Mouse (Mus musculus): ENCODE results near the gene Sec14l5. TPM values are rescaled to one million over a fixed set of nuclear protein-coding genes. Genes with fewer than 3 reads are reported as not detected.
A peak's percentile ranks its signal among the peaks of the same experiment; 100 is the strongest.

Gene Sec14l5
- polyA plus RNA-seq, 1 experiment from 2014 or later: not detected

- H3K36me3 ChIP-seq (ENCODE audit: control insufficient read depth, insufficient read depth): no peaks in the 10 kb centered on the region
- TF ChIP-seq CTCF (IDR thresholded peaks at IDR 0.05; ENCODE audit: low read depth): 0 out of 2 replicates have a peak, but pooled peaks have one; percentile 17
- peaks cover 8% of the 10 kb centered on the region for H3K4me1 ChIP-seq (replicated peaks; ENCODE audit: control insufficient read depth, insufficient read depth, low read length)
- peaks cover 21% of the 10 kb centered on the region for H3K27me3 ChIP-seq (replicated peaks; ENCODE audit: control insufficient read depth, insufficient read depth, low read length)
- H3K9me3 ChIP-seq (ENCODE audit: control insufficient read depth): no peaks in the 10 kb centered on the region
- peak; percentile 37 for ATAC-seq
- H3K27ac ChIP-seq (ENCODE audit: low read depth, low read length): no peak overlapping the region
- H3K9ac ChIP-seq (ENCODE audit: low read depth, low read length): no peak overlapping the region
- no peak overlapping the region for H3K4me3 ChIP-seq (ENCODE audit: low read depth, low read length)
- whole genome bisulfite sequencing: 48% methylated on average over 14 of the region's 14 CpGs
- H3K4me2 ChIP-seq (replicated peaks; ENCODE audit: low read depth): no peak overlapping the region
Measured at GRCm38 (mm10) chr16:5134623-5135330, 12.1 kb upstream of the Sec14l5 start.

- Histone ChIP-seq H3K27ac (ENCODE audit: low read depth, low read length) (no peak overlapping the region), H3K9me3 (ENCODE audit: control insufficient read depth) (no peaks in the 10 kb centered on the region), H3K9ac (ENCODE audit: low read depth, low read length) (no peak overlapping the region), H3K4me1 (replicated peaks; ENCODE audit: control insufficient read depth, insufficient read depth, low read length) (peaks cover 8% of the 10 kb centered on the region), H3K36me3 (ENCODE audit: control insufficient read depth, insufficient read depth) (no peaks in the 10 kb centered on the region), H3K4me2 (replicated peaks; ENCODE audit: low read depth) (no peak overlapping the region), H3K4me3 (ENCODE audit: low read depth, low read length) (no peak overlapping the region), H3K27me3 (replicated peaks; ENCODE audit: control insufficient read depth, insufficient read depth, low read length) (peaks cover 19% of the 10 kb centered on the region)
- ATAC-seq: no peak
- no peak for TF ChIP-seq CTCF (IDR thresholded peaks at IDR 0.05; ENCODE audit: low read depth)
- WGBS: 37% methylated on average over 8 of the region's 8 CpGs
Measured at GRCm38 (mm10) chr16:5135551-5136261, 11.2 kb upstream of the Sec14l5 start.

- Histone ChIP-seq H3K27me3 (replicated peaks; ENCODE audit: control insufficient read depth, insufficient read depth, low read length) (peaks cover 11% of the 10 kb centered on the region), H3K27ac (ENCODE audit: low read depth, low read length) (no peak overlapping the region), H3K4me1 (replicated peaks; ENCODE audit: control insufficient read depth, insufficient read depth, low read length) (peaks cover 8% of the 10 kb centered on the region), H3K9me3 (ENCODE audit: control insufficient read depth) (no peaks in the 10 kb centered on the region), H3K4me2 (replicated peaks; ENCODE audit: low read depth) (no peak overlapping the region), H3K9ac (ENCODE audit: low read depth, low read length) (no peak overlapping the region), H3K4me3 (ENCODE audit: low read depth, low read length) (no peak overlapping the region), H3K36me3 (ENCODE audit: control insufficient read depth, insufficient read depth) (no peaks in the 10 kb centered on the region)
- 9% methylated on average over 4 of the region's 4 CpGs for WGBS
- TF ChIP-seq CTCF (IDR thresholded peaks at IDR 0.05; ENCODE audit: low read depth): no peak
- peak; percentile 34; the same call in 1 of the 2 replicates for ATAC-seq
Measured at GRCm38 (mm10) chr16:5136505-5136904, 10.4 kb upstream of the Sec14l5 start.

GRCm38 (mm10) chr16:5137006-5137540, 9.8 kb upstream of the Sec14l5 start:
- Histone ChIP-seq H3K36me3 (ENCODE audit: control insufficient read depth, insufficient read depth) (no peaks in the 10 kb centered on the region), H3K27ac (ENCODE audit: low read depth, low read length) (no peak overlapping the region), H3K9me3 (ENCODE audit: control insufficient read depth) (no peaks in the 10 kb centered on the region), H3K4me1 (replicated peaks; ENCODE audit: control insufficient read depth, insufficient read depth, low read length) (peaks cover 8% of the 10 kb centered on the region), H3K4me2 (replicated peaks; ENCODE audit: low read depth) (no peak overlapping the region), H3K4me3 (ENCODE audit: low read depth, low read length) (no peak overlapping the region), H3K9ac (ENCODE audit: low read depth, low read length) (no peak overlapping the region), H3K27me3 (replicated peaks; ENCODE audit: control insufficient read depth, insufficient read depth, low read length) (peaks cover 5% of the 10 kb centered on the region)
- WGBS: 66% methylated on average over 12 of the region's 12 CpGs
- no peak for TF ChIP-seq CTCF (IDR thresholded peaks at IDR 0.05; ENCODE audit: low read depth)
- ATAC-seq: no peak

GRCm38 (mm10) chr16:5139741-5140140, 7.2 kb upstream of the Sec14l5 start:
- Histone ChIP-seq H3K4me3 (ENCODE audit: low read depth, low read length) (no peak overlapping the region), H3K27me3 (replicated peaks; ENCODE audit: control insufficient read depth, insufficient read depth, low read length) (no peaks in the 10 kb centered on the region), H3K9ac (ENCODE audit: low read depth, low read length) (no peak overlapping the region), H3K9me3 (ENCODE audit: control insufficient read depth) (no peaks in the 10 kb centered on the region), H3K27ac (ENCODE audit: low read depth, low read length) (no peak overlapping the region), H3K4me2 (replicated peaks; ENCODE audit: low read depth) (no peak overlapping the region), H3K4me1 (replicated peaks; ENCODE audit: control insufficient read depth, insufficient read depth, low read length) (peaks cover 8% of the 10 kb centered on the region), H3K36me3 (ENCODE audit: control insufficient read depth, insufficient read depth) (no peaks in the 10 kb centered on the region)
- ATAC-seq: no peak
- TF ChIP-seq CTCF (IDR thresholded peaks at IDR 0.05; ENCODE audit: low read depth): no peak
- 55% methylated on average over 4 of the region's 4 CpGs for WGBS

GRCm38 (mm10) chr16:5145570-5145969, 1.3 kb upstream of the Sec14l5 start:
- no peak overlapping the region for H3K27ac ChIP-seq (ENCODE audit: low read depth, low read length)
- no peaks in the 10 kb centered on the region; the same call in 1 of the 2 replicates for H3K4me1 ChIP-seq (replicated peaks; ENCODE audit: control insufficient read depth, insufficient read depth, low read length)
- TF ChIP-seq CTCF (IDR thresholded peaks at IDR 0.05; ENCODE audit: low read depth): peak; percentile 85
- no peaks in the 10 kb centered on the region for H3K36me3 ChIP-seq (ENCODE audit: control insufficient read depth, insufficient read depth)
- H3K4me3 ChIP-seq (ENCODE audit: low read depth, low read length): no peak overlapping the region
- 0 out of 2 replicates have a peak overlapping the region, but pooled peaks have one; percentile 13 for H3K4me2 ChIP-seq (replicated peaks; ENCODE audit: low read depth)
- no peaks in the 10 kb centered on the region for H3K9me3 ChIP-seq (ENCODE audit: control insufficient read depth)
- under 1% methylated on average over 7 of the region's 7 CpGs for WGBS
- peak; percentile 56; the same call in 1 of the 2 replicates for ATAC-seq
- H3K27me3 ChIP-seq (replicated peaks; ENCODE audit: control insufficient read depth, insufficient read depth, low read length): peaks cover 17% of the 10 kb centered on the region; the same call in 1 of the 2 replicates
- H3K9ac ChIP-seq (ENCODE audit: low read depth, low read length): no peak overlapping the region

All from intestine, postnatal 0 days (tissue).